Mouse (Mus musculus) testis, adult 2 months (tissue): ENCODE results near the gene Galnt18.

ENCODE experiments used
- CTCF ChIP-seq: fragments of 200-500 bp; IDR thresholded peaks from 2 replicates; pipeline ENCODE4 v1.5.1; 2012; ENCODE audit warnings: low read depth, mild to moderate bottlenecking, inconsistent platforms, low read length, moderate library complexity; ENCODE audit not compliant: control insufficient read depth, insufficient read depth, insufficient replicate concordance
- POLR2A ChIP-seq: fragments of 200-500 bp; IDR thresholded peaks from 2 replicates; pipeline ENCODE4 v1.6.1; 2012; ENCODE audit warnings: low read depth, mild to moderate bottlenecking, inconsistent platforms, low read length, moderate library complexity; ENCODE audit not compliant: control insufficient read depth

DNA sequence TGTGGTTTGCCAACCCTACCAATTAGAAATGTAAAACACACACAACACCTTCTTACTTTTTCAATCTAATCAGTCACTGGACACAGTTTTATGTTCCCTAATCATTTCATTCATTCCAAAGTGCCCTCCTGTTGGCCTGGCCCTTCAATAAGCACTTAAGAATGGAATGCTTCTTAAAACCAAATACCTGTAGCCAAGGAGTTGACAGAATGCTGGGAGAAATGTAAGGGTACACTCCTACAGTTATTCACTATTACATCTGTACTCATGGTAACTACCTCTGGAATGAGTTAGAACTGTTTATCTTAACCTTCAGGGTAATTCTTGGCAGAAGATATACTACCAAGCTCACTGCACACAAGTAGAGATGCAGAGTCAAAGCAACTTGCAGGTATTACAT lies 15.3 kb upstream of the Galnt18 start:
- TF ChIP-seq CTCF, result no peak
- no peak for TF ChIP-seq POLR2A
